9 mouse cellular contexts compared by ENCODE assay signal in the genomic region with DNA sequence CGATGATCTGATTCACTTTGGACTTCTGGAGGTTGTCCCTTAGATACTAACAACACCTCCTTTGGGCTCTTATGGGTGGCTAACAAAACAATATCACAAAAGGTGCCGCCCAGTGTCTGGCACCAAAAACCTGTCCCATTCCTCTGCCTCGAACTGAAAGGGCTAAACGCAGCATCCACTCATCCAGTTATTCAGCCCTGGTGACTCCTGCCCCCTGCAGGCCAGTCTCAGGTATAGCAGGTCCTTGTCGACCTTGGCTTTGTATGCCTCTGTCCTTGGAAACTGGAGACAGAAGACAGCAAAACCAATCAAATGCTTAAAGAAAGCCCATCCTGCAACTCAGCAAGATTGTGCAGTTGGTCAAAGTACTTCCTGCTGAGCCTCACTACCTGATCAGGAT. TPM values are rescaled to one million over a fixed set of nuclear protein-coding genes. Genes with fewer than 3 reads are reported as not detected.
DNase-seq lines count a peak whose midpoint lies in the region; ATAC-seq lines count a peak whose summit lies in the region.
"Had no signal": no experiment of that assay in that cellular context is flagged by ENCODE, and none has a peak within 500 bp of the region (broad histone marks: within the 10 kb centered on the region; RNA-seq: fewer than 3 reads in every experiment).

No protein-coding gene starts in this region.

- no peak for ATAC-seq in midbrain, embryonic 11.5 days (ENCODE audit: low FRiP score)
- no peak for ATAC-seq in midbrain, embryonic 16.5 days

- H3K4me3 ChIP-seq in midbrain, embryonic 11.5 days (ENCODE audit: low read depth, low read length) = no peak overlapping the region
- H3K4me3 ChIP-seq in midbrain, embryonic 16.5 days (ENCODE audit: low read depth, low read length) = no peak overlapping the region
- H3K4me3 ChIP-seq: myocyte had no signal

- 56% methylated on average over 5 of the region's 5 CpGs for WGBS in midbrain, embryonic 11.5 days
- WGBS in midbrain, embryonic 16.5 days = 49% methylated on average over 5 of the region's 5 CpGs

- no peaks in the 10 kb centered on the region for H3K36me3 ChIP-seq in midbrain, embryonic 11.5 days (ENCODE audit: control insufficient read depth, insufficient read depth, low read length)
- no peaks in the 10 kb centered on the region for H3K36me3 ChIP-seq in midbrain, embryonic 16.5 days (ENCODE audit: control insufficient read depth, insufficient read depth, low read length)

- no peaks in the 10 kb centered on the region for H3K9me3 ChIP-seq in midbrain, embryonic 11.5 days (ENCODE audit: control insufficient read depth, low read length)
- no peaks in the 10 kb centered on the region for H3K9me3 ChIP-seq in midbrain, embryonic 16.5 days (replicated peaks; ENCODE audit: control insufficient read depth, low read length, poor library complexity, severe bottlenecking)

- H3K27me3 ChIP-seq in midbrain, embryonic 11.5 days (ENCODE audit: control insufficient read depth, insufficient read depth, low read length) = peaks cover 42% of the 10 kb centered on the region
- H3K27me3 ChIP-seq in midbrain, embryonic 16.5 days (ENCODE audit: control insufficient read depth, insufficient read depth, low read depth, low read length) = peaks cover 18% of the 10 kb centered on the region

- H3K9ac ChIP-seq in midbrain, embryonic 11.5 days (ENCODE audit: low read length) = no peak overlapping the region
- no peak overlapping the region for H3K9ac ChIP-seq in midbrain, embryonic 16.5 days (ENCODE audit: low read depth, low read length)

- no peak overlapping the region for H3K27ac ChIP-seq in midbrain, embryonic 11.5 days (ENCODE audit: low read depth, low read length)
- no peak overlapping the region for H3K27ac ChIP-seq in midbrain, embryonic 16.5 days (ENCODE audit: low read length)

- DNase-seq in cerebellum, adult 18-20 months = peak; percentile 66 to 72
- DNase-seq in cerebellum, adult 11 months = no peak
- peak; percentile 84 for DNase-seq in midbrain, embryonic 11.5 days (ENCODE audit: low spot score, missing footprints)
- peak; percentile 73 to 78 for DNase-seq in cerebellum, postnatal 14 days
- DNase-seq in lung, postnatal 14 days = peak; percentile 53
- DNase-seq in urinary bladder, postnatal 14 days (ENCODE audit: low spot score) = no peak
- no peak for DNase-seq in yolk sac, embryonic 10.5 days (ENCODE audit: low spot score)

- no peak overlapping the region for H3K4me2 ChIP-seq in midbrain, embryonic 11.5 days
- H3K4me2 ChIP-seq in midbrain, embryonic 16.5 days (ENCODE audit: low read length) = no peak overlapping the region

- H3K4me1 ChIP-seq in midbrain, embryonic 11.5 days (ENCODE audit: control insufficient read depth, insufficient read depth, low read length) = peaks cover 37% of the 10 kb centered on the region
- H3K4me1 ChIP-seq in midbrain, embryonic 16.5 days (ENCODE audit: control insufficient read depth, insufficient read depth, low read length) = peaks cover 32% of the 10 kb centered on the region

RNA-seq across cellular contexts. Expression of gene Cabp1, which starts 5.4 kb away (rescaled TPM):
- polyA plus RNA-seq in midbrain, embryonic 11.5 days (2014; fragmentation: Nextera tagmentation; extraction: Ambion mirVana) = 1.1 and 2.3 TPM in 2 replicates
- 5.2 and 5.3 TPM in 2 replicates for polyA plus RNA-seq in midbrain, embryonic 16.5 days (2015; fragmentation: Nextera tagmentation; extraction: Ambion mirVana)

RNA-seq across cellular contexts. Expression of gene Mlec, which starts 30.8 kb away (rescaled TPM):
- 30.0 and 37.3 TPM in 2 replicates for polyA plus RNA-seq in midbrain, embryonic 11.5 days (2014; fragmentation: Nextera tagmentation; extraction: Ambion mirVana)
- polyA plus RNA-seq in midbrain, embryonic 16.5 days (2015; fragmentation: Nextera tagmentation; extraction: Ambion mirVana) = 22.9 and 25.4 TPM in 2 replicates

RNA-seq across cellular contexts. Expression of gene Pop5, which starts 46.8 kb away (rescaled TPM):
- polyA plus RNA-seq in midbrain, embryonic 11.5 days (2014; fragmentation: Nextera tagmentation; extraction: Ambion mirVana) = 91.0 and 98.7 TPM in 2 replicates
- 86.1 and 92.8 TPM in 2 replicates for polyA plus RNA-seq in midbrain, embryonic 16.5 days (2015; fragmentation: Nextera tagmentation; extraction: Ambion mirVana)

RNA-seq across cellular contexts. Expression of gene Unc119b, which starts 54.0 kb away (rescaled TPM):
- polyA plus RNA-seq in midbrain, embryonic 11.5 days (2014; fragmentation: Nextera tagmentation; extraction: Ambion mirVana) = 55.1 and 64.6 TPM in 2 replicates
- polyA plus RNA-seq in midbrain, embryonic 16.5 days (2015; fragmentation: Nextera tagmentation; extraction: Ambion mirVana) = 27.7 and 30.5 TPM in 2 replicates

Comparison
In these comparisons a context has a peak if more than half of its experiments do, and no peak if none do; other contexts are left out.
1. DNase-seq: peak in cerebellum, adult 18-20 months (2 of 2), midbrain, embryonic 11.5 days (single experiment), cerebellum, postnatal 14 days (2 of 2) and lung, postnatal 14 days (single experiment); none in cerebellum, adult 11 months (single experiment), urinary bladder, postnatal 14 days (single experiment) and yolk sac, embryonic 10.5 days (single experiment).